Mouse (Mus musculus) heart, adult 2 months (tissue): ENCODE results near the gene Cdh22.

Source experiments
- CTCF ChIP-seq: fragments of 200-600 bp; IDR thresholded peaks from 2 replicates; pipeline ENCODE4 v1.8.1; 2022; ENCODE audit warnings: antibody characterized with exemption, mild to moderate bottlenecking, moderate library complexity
- POLR2A ChIP-seq: fragments of 200-500 bp; IDR thresholded peaks from 2 replicates; pipeline ENCODE4 v1.6.1; 2011; ENCODE audit warnings: mild to moderate bottlenecking, low read depth, low read length, control low read depth; ENCODE audit not compliant: insufficient read depth

DNA sequence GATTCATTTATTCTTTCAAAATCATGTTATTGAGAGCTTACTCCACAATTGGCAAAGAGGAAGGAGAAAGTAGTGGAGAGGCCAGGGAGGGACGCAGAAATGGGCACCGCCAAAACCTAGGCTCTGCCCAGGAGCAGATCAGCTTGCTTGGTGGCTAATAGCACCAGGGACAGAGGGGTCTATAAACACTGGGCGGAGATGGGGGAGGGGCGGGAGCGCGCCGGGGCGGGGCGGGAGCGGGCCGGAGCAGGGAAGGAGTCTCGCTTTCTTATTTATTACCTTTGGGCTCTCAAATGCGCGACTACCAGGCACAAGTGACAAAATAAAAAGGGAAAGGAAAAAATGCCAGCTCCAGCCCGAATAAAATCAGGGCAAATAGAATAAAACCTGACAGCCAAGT is 23.7 kb downstream of the Cdh22 start:
- TF ChIP-seq CTCF (no peak), POLR2A (no peak)
